Mouse (Mus musculus) brain, embryonic 14.5 days (tissue): ENCODE measurements at regions not wholly inside any gene's neighbourhood (a gene's known extent, or its start where the extent isn't known, plus 50 kb on each side); places are given as distances from the start of the nearest gene placed in this dataset.

Experiments used
- CTCF ChIP-seq: fragments of 200-500 bp; IDR thresholded peaks from 2 replicates; pipeline ENCODE4 v1.5.1; 2012; ENCODE audit warnings: inconsistent platforms, mild to moderate bottlenecking, moderate library complexity, borderline replicate concordance; ENCODE audit not compliant: insufficient read depth, insufficient read length; ENCODE audit errors: extremely low read depth
- POLR2A ChIP-seq: fragments of 200-500 bp; IDR thresholded peaks from 2 replicates; pipeline ENCODE4 v1.6.1; 2012; ENCODE audit warnings: mild to moderate bottlenecking, inconsistent platforms, borderline replicate concordance; ENCODE audit not compliant: poor library complexity, insufficient read depth, insufficient read length, severe bottlenecking; ENCODE audit errors: extremely low read depth

- TF ChIP-seq POLR2A: no peak
- TF ChIP-seq CTCF: no peak
These were observed 61.4 kb upstream of the Dlx6 start for GRCm38 (mm10) chr6:6801563-6802259.
